Mouse (Mus musculus) thymus, adult 2 months (tissue): ENCODE results near the gene Kcns1.

Experiments
- CTCF ChIP-seq: fragments of 200-500 bp; IDR thresholded peaks from 2 replicates; pipeline ENCODE4 v1.5.1; 2012; ENCODE audit warnings: mild to moderate bottlenecking, control low read depth, low read length, moderate library complexity, borderline replicate concordance; ENCODE audit not compliant: control insufficient read depth, poor library complexity, insufficient read depth; ENCODE audit errors: extremely low read depth
- POLR2A ChIP-seq: fragments of 200-500 bp; IDR thresholded peaks from 2 replicates; pipeline ENCODE4 v1.6.1; 2012; ENCODE audit warnings: mild to moderate bottlenecking, low read length, control low read depth, moderate library complexity; ENCODE audit not compliant: control insufficient read depth, poor library complexity, insufficient read depth; ENCODE audit errors: extremely low read depth

DNA sequence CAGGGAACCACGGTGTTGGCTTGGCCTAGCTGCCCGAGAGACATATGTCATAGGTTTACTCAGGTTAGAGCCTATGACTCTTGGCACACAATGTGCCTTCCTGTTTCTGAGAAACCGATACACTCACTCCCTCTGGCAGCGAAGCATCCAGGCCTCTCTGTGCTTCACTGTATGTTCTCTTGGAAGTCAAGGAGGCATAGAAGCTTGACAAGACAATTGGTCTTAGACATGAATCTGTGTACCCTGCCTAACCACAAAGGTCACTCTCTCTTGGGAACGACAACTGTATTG, 25.7 kb upstream of the Kcns1 start:
- TF ChIP-seq CTCF (no peak), POLR2A (no peak)
